Mouse (Mus musculus) ES-E14 (cell line): Measurements from ENCODE around the gene Inpp5k.

Experiments
- CHD2 ChIP-seq: IDR thresholded peaks from 2 replicates; pipeline ENCODE4 v1.6.1; 2014; ENCODE audit warnings: mild to moderate bottlenecking, low read depth, low read length, inconsistent platforms
- MAFK ChIP-seq: IDR thresholded peaks from 2 replicates; pipeline ENCODE4 v1.6.1; 2014; ENCODE audit warnings: mild to moderate bottlenecking, low read depth, low read length, inconsistent platforms; ENCODE audit not compliant: insufficient read depth
- ZC3H11A ChIP-seq: IDR thresholded peaks from 2 replicates; pipeline ENCODE4 v1.6.1; 2012; ENCODE audit warnings: low read depth, mild to moderate bottlenecking, inconsistent platforms, low read length, borderline replicate concordance

GRCm38 (mm10) chr11:75668621-75669020 is 37.8 kb downstream of the Inpp5k start:
- TF ChIP-seq ZC3H11A (no peak), CHD2 (no peak), MAFK (no peak)
